Mouse (Mus musculus): ENCODE data around the gene Gucy2d. TPM values are rescaled to one million over a fixed set of nuclear protein-coding genes. Genes with fewer than 3 reads are reported as not detected.

Gene Gucy2d
- polyA plus RNA-seq, 1 experiment from 2014 or later = not detected

DNA sequence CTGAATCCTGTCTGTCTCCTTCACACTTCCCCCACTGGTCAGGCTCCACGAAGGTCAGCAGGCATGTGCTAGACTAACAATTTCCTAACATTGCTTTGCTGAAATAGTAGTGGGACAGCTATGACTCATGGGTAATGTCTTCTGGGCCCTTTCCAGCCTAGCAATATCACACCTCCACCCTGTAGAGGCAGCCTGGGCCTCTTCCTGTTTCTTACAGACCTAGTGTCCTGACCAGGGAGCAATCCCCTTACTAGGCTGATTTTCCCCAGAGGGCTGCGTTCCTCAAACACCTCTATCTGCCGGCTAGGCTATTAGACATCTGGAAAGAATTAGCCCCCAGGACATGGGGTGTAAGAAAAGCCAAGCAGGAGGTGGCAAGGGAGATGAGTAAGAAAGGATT is 24.7 kb upstream of the Gucy2d start:
- 7% methylated on average over 3 of the region's 3 CpGs for WGBS (ENCODE audit: insufficient replicate concordance)
- Histone ChIP-seq H3K36me3 (ENCODE audit: control insufficient read depth, insufficient read depth) (no peaks in the 10 kb centered on the region), H3K27ac (ENCODE audit: low read length) (no peak overlapping the region), H3K4me2 (ENCODE audit: low read depth, low read length) (no peak overlapping the region), H3K4me1 (ENCODE audit: control insufficient read depth, low read depth, low read length) (no peaks in the 10 kb centered on the region; the same call in 1 of the 2 replicates), H3K9me3 (replicated peaks; ENCODE audit: control insufficient read depth, low read length) (no peaks in the 10 kb centered on the region), H3K9ac (ENCODE audit: low read depth, low read length) (no peak overlapping the region), H3K27me3 (ENCODE audit: control insufficient read depth, insufficient read depth, low read depth, low read length) (no peaks in the 10 kb centered on the region), H3K4me3 (ENCODE audit: low read depth, low read length) (no peak overlapping the region)
- ATAC-seq (ENCODE audit: low read depth) = 0 out of 2 replicates have a peak, but pooled peaks have one; percentile 13

GRCm38 (mm10) chr7:98416020-98416419 is 24.2 kb upstream of the Gucy2d start:
- H3K27me3 ChIP-seq (ENCODE audit: control insufficient read depth, insufficient read depth, low read depth, low read length) = no peaks in the 10 kb centered on the region
- 45% methylated on average over 4 of the region's 4 CpGs for WGBS (ENCODE audit: insufficient replicate concordance)
- H3K9ac ChIP-seq (ENCODE audit: low read depth, low read length) = no peak overlapping the region
- H3K4me1 ChIP-seq (ENCODE audit: control insufficient read depth, low read depth, low read length) = no peaks in the 10 kb centered on the region; the same call in 1 of the 2 replicates
- H3K36me3 ChIP-seq (ENCODE audit: control insufficient read depth, insufficient read depth) = no peaks in the 10 kb centered on the region
- H3K4me3 ChIP-seq (ENCODE audit: low read depth, low read length) = no peak overlapping the region
- ATAC-seq (ENCODE audit: low read depth) = no peak
- H3K9me3 ChIP-seq (replicated peaks; ENCODE audit: control insufficient read depth, low read length) = no peaks in the 10 kb centered on the region
- H3K27ac ChIP-seq (ENCODE audit: low read length) = no peak overlapping the region
- no peak overlapping the region for H3K4me2 ChIP-seq (ENCODE audit: low read depth, low read length)

GRCm38 (mm10) chr7:98418031-98418805 is 22.0 kb upstream of the Gucy2d start:
- no peak overlapping the region for H3K4me3 ChIP-seq (ENCODE audit: low read depth, low read length)
- no peaks in the 10 kb centered on the region for H3K9me3 ChIP-seq (replicated peaks; ENCODE audit: control insufficient read depth, low read length)
- no peaks in the 10 kb centered on the region for H3K27me3 ChIP-seq (ENCODE audit: control insufficient read depth, insufficient read depth, low read depth, low read length)
- 63% methylated on average over 17 of the region's 17 CpGs for WGBS (ENCODE audit: insufficient replicate concordance)
- no peaks in the 10 kb centered on the region for H3K36me3 ChIP-seq (ENCODE audit: control insufficient read depth, insufficient read depth)
- H3K27ac ChIP-seq (ENCODE audit: low read length) = no peak overlapping the region
- peak; percentile 58; the same call in 1 of the 2 replicates for ATAC-seq (ENCODE audit: low read depth)
- no peak overlapping the region for H3K4me2 ChIP-seq (ENCODE audit: low read depth, low read length)
- H3K4me1 ChIP-seq (ENCODE audit: control insufficient read depth, low read depth, low read length) = no peaks in the 10 kb centered on the region; the same call in 1 of the 2 replicates
- no peak overlapping the region for H3K9ac ChIP-seq (ENCODE audit: low read depth, low read length)

DNA sequence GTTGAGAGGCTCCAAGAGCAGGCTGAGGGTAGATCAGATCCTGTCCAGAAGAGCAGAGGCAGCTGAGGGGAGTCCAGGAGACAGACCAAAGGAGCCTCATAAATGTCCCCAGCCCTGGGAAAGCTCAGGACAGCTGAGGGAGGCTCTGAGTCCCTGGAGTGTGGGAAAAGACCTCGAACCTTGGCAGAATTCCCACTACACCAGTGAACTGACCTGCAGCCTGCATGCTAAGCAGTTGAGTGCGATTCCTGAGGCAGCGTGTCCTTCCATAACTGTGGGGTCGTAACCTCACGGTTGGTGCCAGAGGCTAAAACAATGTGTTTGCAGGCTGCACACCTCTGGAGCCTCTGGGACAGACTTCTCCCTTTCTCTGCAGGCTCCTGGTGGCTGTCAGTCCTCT is 20.9 kb upstream of the Gucy2d start:
- H3K27ac ChIP-seq (ENCODE audit: low read length) = no peak overlapping the region

DNA sequence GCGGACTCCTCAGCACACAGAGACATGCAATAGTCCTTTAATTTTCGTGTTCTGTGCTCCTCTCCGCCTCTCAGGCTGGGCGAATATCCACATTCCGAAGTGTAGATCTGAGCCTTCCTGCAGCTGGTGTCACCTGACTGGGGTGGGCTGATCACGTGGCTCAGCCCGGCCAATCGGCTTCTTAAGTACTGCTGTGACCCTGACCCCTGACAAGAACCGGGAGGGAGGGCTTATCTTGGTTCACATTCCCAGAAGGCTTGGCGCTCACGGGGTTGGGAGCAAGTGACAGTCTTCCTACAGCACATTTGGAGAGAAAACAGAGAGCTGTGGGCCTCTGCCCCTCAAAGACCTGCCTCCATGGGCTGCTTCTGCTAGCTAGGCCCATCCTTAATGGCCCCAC is 16.7 kb upstream of the Gucy2d start:
- no peaks in the 10 kb centered on the region for H3K4me1 ChIP-seq (ENCODE audit: control insufficient read depth, low read depth, low read length)
- H3K36me3 ChIP-seq (ENCODE audit: control insufficient read depth, insufficient read depth) = no peaks in the 10 kb centered on the region
- no peak overlapping the region for H3K9ac ChIP-seq (ENCODE audit: low read depth, low read length)
- H3K4me2 ChIP-seq (ENCODE audit: low read depth, low read length) = no peak overlapping the region
- H3K9me3 ChIP-seq (replicated peaks; ENCODE audit: control insufficient read depth, low read length) = no peaks in the 10 kb centered on the region
- H3K27me3 ChIP-seq (ENCODE audit: control insufficient read depth, insufficient read depth, low read depth, low read length) = no peaks in the 10 kb centered on the region
- H3K4me3 ChIP-seq (ENCODE audit: low read depth, low read length) = no peak overlapping the region
- no peak for ATAC-seq (ENCODE audit: low read depth)
- WGBS (ENCODE audit: insufficient replicate concordance) = 69% methylated on average over 11 of the region's 11 CpGs
- H3K27ac ChIP-seq (ENCODE audit: low read length) = no peak overlapping the region

More for the DNA sequence above, 20.9 kb upstream of the Gucy2d start:
- ATAC-seq (ENCODE audit: low read depth) = no peak
- Histone ChIP-seq H3K4me1 (ENCODE audit: control insufficient read depth, low read depth, low read length) (no peaks in the 10 kb centered on the region; the same call in 1 of the 2 replicates), H3K27me3 (ENCODE audit: control insufficient read depth, insufficient read depth, low read depth, low read length) (no peaks in the 10 kb centered on the region), H3K4me2 (ENCODE audit: low read depth, low read length) (no peak overlapping the region), H3K4me3 (ENCODE audit: low read depth, low read length) (no peak overlapping the region), H3K36me3 (ENCODE audit: control insufficient read depth, insufficient read depth) (no peaks in the 10 kb centered on the region), H3K9ac (ENCODE audit: low read depth, low read length) (no peak overlapping the region), H3K9me3 (replicated peaks; ENCODE audit: control insufficient read depth, low read length) (no peaks in the 10 kb centered on the region)
- 64% methylated on average over 5 of the region's 5 CpGs for WGBS (ENCODE audit: insufficient replicate concordance)

DNA sequence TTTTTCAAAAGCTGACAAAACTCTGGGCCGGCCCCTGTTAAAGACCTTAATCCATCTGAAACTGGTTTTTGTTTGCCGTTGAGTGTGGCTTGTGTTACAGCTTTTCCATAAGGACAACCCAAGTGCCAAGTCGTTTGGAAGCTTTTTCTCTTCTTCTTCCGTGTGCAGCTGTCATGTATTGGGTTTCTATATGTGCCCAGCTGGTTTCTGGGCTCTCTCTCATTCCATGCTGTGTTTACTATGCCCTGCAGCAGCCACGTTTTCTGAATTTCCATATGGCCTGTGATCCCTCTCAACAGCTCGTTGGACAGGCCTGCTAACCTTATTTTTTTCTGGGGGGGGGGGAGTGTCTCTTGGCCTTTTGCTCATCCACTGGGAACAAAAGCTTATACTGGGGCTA is 15.8 kb upstream of the Gucy2d start:
- Histone ChIP-seq H3K36me3 (ENCODE audit: control insufficient read depth, insufficient read depth) (no peaks in the 10 kb centered on the region), H3K4me2 (ENCODE audit: low read depth, low read length) (no peak overlapping the region), H3K4me1 (ENCODE audit: control insufficient read depth, low read depth, low read length) (no peaks in the 10 kb centered on the region), H3K27ac (ENCODE audit: low read length) (no peak overlapping the region), H3K4me3 (ENCODE audit: low read depth, low read length) (no peak overlapping the region), H3K27me3 (ENCODE audit: control insufficient read depth, insufficient read depth, low read depth, low read length) (no peaks in the 10 kb centered on the region), H3K9ac (ENCODE audit: low read depth, low read length) (no peak overlapping the region), H3K9me3 (replicated peaks; ENCODE audit: control insufficient read depth, low read length) (no peaks in the 10 kb centered on the region)
- ATAC-seq (ENCODE audit: low read depth) = no peak
- whole genome bisulfite sequencing (ENCODE audit: insufficient replicate concordance) = 57% methylated on average over 6 of the region's 6 CpGs

DNA sequence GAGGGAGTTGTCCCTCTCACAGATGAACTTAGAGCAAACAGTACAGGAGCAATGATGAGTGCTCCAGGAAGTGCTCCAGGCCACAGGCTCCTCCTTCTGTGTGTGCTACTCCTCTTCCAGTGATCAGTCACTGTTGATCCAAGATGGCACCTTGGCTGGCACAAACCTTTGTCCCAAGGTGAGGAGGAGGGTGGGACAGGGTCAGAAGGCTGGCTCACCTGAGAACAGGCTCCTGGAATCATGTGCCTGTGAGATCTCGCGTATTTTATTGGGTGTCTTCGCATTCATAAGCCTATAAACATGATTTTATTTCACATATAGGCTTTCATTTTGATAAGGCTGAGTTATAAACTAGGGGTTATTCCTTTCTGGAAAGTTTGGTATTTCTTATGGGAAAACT is 14.7 kb upstream of the Gucy2d start:
- 71% methylated on average over 3 of the region's 3 CpGs for WGBS (ENCODE audit: insufficient replicate concordance)
- Histone ChIP-seq H3K9ac (ENCODE audit: low read depth, low read length) (no peak overlapping the region), H3K27ac (ENCODE audit: low read length) (no peak overlapping the region), H3K27me3 (ENCODE audit: control insufficient read depth, insufficient read depth, low read depth, low read length) (no peaks in the 10 kb centered on the region), H3K4me3 (ENCODE audit: low read depth, low read length) (no peak overlapping the region), H3K4me1 (ENCODE audit: control insufficient read depth, low read depth, low read length) (no peaks in the 10 kb centered on the region), H3K4me2 (ENCODE audit: low read depth, low read length) (no peak overlapping the region), H3K9me3 (replicated peaks; ENCODE audit: control insufficient read depth, low read length) (no peaks in the 10 kb centered on the region), H3K36me3 (ENCODE audit: control insufficient read depth, insufficient read depth) (no peaks in the 10 kb centered on the region)
- no peak for ATAC-seq (ENCODE audit: low read depth)

- H3K36me3 ChIP-seq (ENCODE audit: control insufficient read depth, insufficient read depth) = no peaks in the 10 kb centered on the region
- no peaks in the 10 kb centered on the region for H3K27me3 ChIP-seq (ENCODE audit: control insufficient read depth, insufficient read depth, low read depth, low read length)
- no peak for ATAC-seq (ENCODE audit: low read depth)
- no peak overlapping the region for H3K9ac ChIP-seq (ENCODE audit: low read depth, low read length)
- H3K9me3 ChIP-seq (replicated peaks; ENCODE audit: control insufficient read depth, low read length) = no peaks in the 10 kb centered on the region
- WGBS (ENCODE audit: insufficient replicate concordance) = 53% methylated on average over 5 of the region's 5 CpGs
- no peak overlapping the region for H3K27ac ChIP-seq (ENCODE audit: low read length)
- no peak overlapping the region for H3K4me3 ChIP-seq (ENCODE audit: low read depth, low read length)
- H3K4me1 ChIP-seq (ENCODE audit: control insufficient read depth, low read depth, low read length) = no peaks in the 10 kb centered on the region
- no peak overlapping the region for H3K4me2 ChIP-seq (ENCODE audit: low read depth, low read length)
Observed at GRCm38 (mm10) chr7:98426641-98427040, 13.6 kb upstream of the Gucy2d start.

GRCm38 (mm10) chr7:98427115-98427835 is 12.9 kb upstream of the Gucy2d start:
- no peaks in the 10 kb centered on the region for H3K27me3 ChIP-seq (ENCODE audit: control insufficient read depth, insufficient read depth, low read depth, low read length)
- H3K9me3 ChIP-seq (replicated peaks; ENCODE audit: control insufficient read depth, low read length) = no peaks in the 10 kb centered on the region
- no peaks in the 10 kb centered on the region for H3K4me1 ChIP-seq (ENCODE audit: control insufficient read depth, low read depth, low read length)
- no peaks in the 10 kb centered on the region for H3K36me3 ChIP-seq (ENCODE audit: control insufficient read depth, insufficient read depth)
- H3K27ac ChIP-seq (ENCODE audit: low read length) = no peak overlapping the region
- 36% methylated on average over 11 of the region's 11 CpGs for WGBS (ENCODE audit: insufficient replicate concordance)
- H3K4me2 ChIP-seq (ENCODE audit: low read depth, low read length) = no peak overlapping the region
- no peak overlapping the region for H3K9ac ChIP-seq (ENCODE audit: low read depth, low read length)
- ATAC-seq (ENCODE audit: low read depth) = no peak
- H3K4me3 ChIP-seq (ENCODE audit: low read depth, low read length) = no peak overlapping the region
